Mouse (Mus musculus): ENCODE data around the gene Rasal2.

DNA sequence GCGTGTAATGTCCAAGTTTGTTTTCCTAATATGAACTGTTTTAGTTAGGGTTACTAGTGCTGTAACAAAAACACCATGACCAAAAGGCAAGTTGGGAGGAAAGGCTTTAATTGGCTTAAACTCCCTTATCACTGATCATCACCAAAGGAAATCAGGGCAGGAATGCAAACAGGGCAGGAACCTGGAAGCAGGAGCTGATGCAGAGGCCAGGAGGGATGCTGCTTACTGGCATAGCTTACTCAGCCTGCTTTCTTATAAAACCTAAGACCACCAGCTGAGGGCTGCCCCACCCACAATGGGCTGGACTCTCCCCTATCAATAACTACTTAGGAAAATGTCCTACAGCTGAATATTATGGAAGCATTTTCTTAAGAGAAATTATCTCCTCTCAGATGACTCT, 65.7 kb downstream of the Rasal2 start:
- TF ChIP-seq TAL1 (IDR thresholded peaks at IDR 0.05; ENCODE audit: low read length) (no peak), GATA1 (IDR thresholded peaks at IDR 0.05; ENCODE audit: low read length) (no peak)

Measured in erythroblast, embryonic 14.5 days (primary cell).